Mouse (Mus musculus): Measurements from ENCODE around the gene Vps39. TPM values are rescaled to one million over a fixed set of nuclear protein-coding genes. Genes with fewer than 3 reads are reported as not detected.

Gene Vps39
- total RNA-seq (2012; rRNA removed): 22.4 and 27.1 TPM in 2 replicates

- in situ Hi-C loops (cut with MboI; ENCODE audit: low sequenced_read_pairs in 2 of 2, unreplicated experiment in 2 of 2): no loop called here
- no peak for TF ChIP-seq CHD2 (IDR thresholded peaks at IDR 0.05; ENCODE audit: low read depth, low read length)
- TF ChIP-seq ZNF384 (IDR thresholded peaks at IDR 0.05; ENCODE audit: low read depth, low read length): 0 out of 2 replicates have a peak, but pooled peaks have one; percentile 26
- peak; percentile 53; the same call in 1 of the 2 replicates for TF ChIP-seq HCFC1 (IDR thresholded peaks at IDR 0.05; ENCODE audit: borderline replicate concordance, insufficient read depth, low read length)
- peaks cover 12% of the 10 kb centered on the region for H3K36me3 ChIP-seq (ENCODE audit: control insufficient read depth, insufficient read depth, low read length, poor library complexity, severe bottlenecking)
- no peak within 1 kb of the TSS for H3K27ac ChIP-seq (ENCODE audit: insufficient read depth, low read depth, low read length, poor library complexity, severe bottlenecking)
- H3K4me1 ChIP-seq (ENCODE audit: control insufficient read depth in 2 of 2, insufficient read depth in 2 of 2, low read length in 2 of 2, poor library complexity in 1 of 2): 0 out of 4 replicates have a peak, but pooled peaks cover 0 to 3% of the 10 kb centered on the region in 2 experiments
- H3K9ac ChIP-seq (ENCODE audit: insufficient read depth, low read depth, low read length, poor library complexity, severe bottlenecking): peak within 1 kb of the TSS; percentile 95
- peak; percentile 92 for DNase-seq (ENCODE audit: low read depth, low spot score)
- H3K9me3 ChIP-seq (ENCODE audit: control insufficient read depth, insufficient read depth, low read depth, low read length): no peaks in the 10 kb centered on the region
- peak within 1 kb of the TSS; percentile 99 to 100 for H3K4me3 ChIP-seq (ENCODE audit: insufficient read depth in 1 of 2, low read depth in 1 of 2, low read length in 2 of 2, poor library complexity in 1 of 2, severe bottlenecking in 1 of 2)
Measured at GRCm38 (mm10) chr2:120352682-120353646, at the start of gene Vps39. Gene Vps39 (minus strand): TSS chr2:120353137.

- no peaks in the 10 kb centered on the region for H3K9me3 ChIP-seq (ENCODE audit: control insufficient read depth, insufficient read depth, low read depth, low read length)
- H3K4me3 ChIP-seq (ENCODE audit: insufficient read depth in 1 of 2, low read depth in 1 of 2, low read length in 2 of 2, poor library complexity in 1 of 2, severe bottlenecking in 1 of 2): no peak overlapping the region
- in situ Hi-C loops (cut with MboI; ENCODE audit: low sequenced_read_pairs in 2 of 2, unreplicated experiment in 2 of 2): no loop called here
- no peak for DNase-seq (ENCODE audit: low read depth, low spot score)
- H3K27ac ChIP-seq (ENCODE audit: insufficient read depth, low read depth, low read length, poor library complexity, severe bottlenecking): no peak overlapping the region
- H3K36me3 ChIP-seq (ENCODE audit: control insufficient read depth, insufficient read depth, low read length, poor library complexity, severe bottlenecking): peaks cover 8% of the 10 kb centered on the region
- TF ChIP-seq CHD2 (IDR thresholded peaks at IDR 0.05; ENCODE audit: low read depth, low read length) (no peak), HCFC1 (IDR thresholded peaks at IDR 0.05; ENCODE audit: borderline replicate concordance, insufficient read depth, low read length) (no peak), MAFK (IDR thresholded peaks at IDR 0.05; ENCODE audit: insufficient read depth, low read depth, low read length) (no peak), ZC3H11A (IDR thresholded peaks at IDR 0.05; ENCODE audit: borderline replicate concordance, low read depth, low read length) (no peak), ZNF384 (IDR thresholded peaks at IDR 0.05; ENCODE audit: low read depth, low read length) (no peak)
- peaks cover 0 to 2% of the 10 kb centered on the region in 2 experiments; a peak in 1 of 4 replicates for H3K4me1 ChIP-seq (ENCODE audit: control insufficient read depth in 2 of 2, insufficient read depth in 2 of 2, low read length in 2 of 2, poor library complexity in 1 of 2)
- no peak overlapping the region for H3K9ac ChIP-seq (ENCODE audit: insufficient read depth, low read depth, low read length, poor library complexity, severe bottlenecking)
Measured at GRCm38 (mm10) chr2:120397951-120398350, 45.0 kb upstream of the Vps39 start.

GRCm38 (mm10) chr2:120392406-120392805, 39.5 kb upstream of the Vps39 start:
- no peaks in the 10 kb centered on the region for H3K9me3 ChIP-seq (ENCODE audit: control insufficient read depth, insufficient read depth, low read depth, low read length)
- in situ Hi-C loops (cut with MboI; ENCODE audit: low sequenced_read_pairs in 2 of 2, unreplicated experiment in 2 of 2): no loop called here
- peaks cover 16% of the 10 kb centered on the region for H3K36me3 ChIP-seq (ENCODE audit: control insufficient read depth, insufficient read depth, low read length, poor library complexity, severe bottlenecking)
- H3K27ac ChIP-seq (ENCODE audit: insufficient read depth, low read depth, low read length, poor library complexity, severe bottlenecking): no peak overlapping the region
- H3K9ac ChIP-seq (ENCODE audit: insufficient read depth, low read depth, low read length, poor library complexity, severe bottlenecking): no peak overlapping the region
- no peaks in the 10 kb centered on the region for H3K4me1 ChIP-seq (ENCODE audit: control insufficient read depth in 2 of 2, insufficient read depth in 2 of 2, low read length in 2 of 2, poor library complexity in 1 of 2)
- H3K4me3 ChIP-seq (ENCODE audit: insufficient read depth in 1 of 2, low read depth in 1 of 2, low read length in 2 of 2, poor library complexity in 1 of 2, severe bottlenecking in 1 of 2): no peak overlapping the region
- TF ChIP-seq HCFC1 (IDR thresholded peaks at IDR 0.05; ENCODE audit: borderline replicate concordance, insufficient read depth, low read length) (no peak), ZNF384 (IDR thresholded peaks at IDR 0.05; ENCODE audit: low read depth, low read length) (no peak), MAFK (IDR thresholded peaks at IDR 0.05; ENCODE audit: insufficient read depth, low read depth, low read length) (no peak), CHD2 (IDR thresholded peaks at IDR 0.05; ENCODE audit: low read depth, low read length) (no peak), ZC3H11A (IDR thresholded peaks at IDR 0.05; ENCODE audit: borderline replicate concordance, low read depth, low read length) (no peak)
- no peak for DNase-seq (ENCODE audit: low read depth, low spot score)

GRCm38 (mm10) chr2:120390934-120391333, 38.0 kb upstream of the Vps39 start:
- TF ChIP-seq HCFC1 (IDR thresholded peaks at IDR 0.05; ENCODE audit: borderline replicate concordance, insufficient read depth, low read length) (no peak), MAFK (IDR thresholded peaks at IDR 0.05; ENCODE audit: insufficient read depth, low read depth, low read length) (no peak), CHD2 (IDR thresholded peaks at IDR 0.05; ENCODE audit: low read depth, low read length) (no peak), ZNF384 (IDR thresholded peaks at IDR 0.05; ENCODE audit: low read depth, low read length) (no peak), ZC3H11A (IDR thresholded peaks at IDR 0.05; ENCODE audit: borderline replicate concordance, low read depth, low read length) (no peak)
- H3K9me3 ChIP-seq (ENCODE audit: control insufficient read depth, insufficient read depth, low read depth, low read length): no peaks in the 10 kb centered on the region
- no peaks in the 10 kb centered on the region for H3K4me1 ChIP-seq (ENCODE audit: control insufficient read depth in 2 of 2, insufficient read depth in 2 of 2, low read length in 2 of 2, poor library complexity in 1 of 2)
- in situ Hi-C loops (cut with MboI; ENCODE audit: low sequenced_read_pairs in 2 of 2, unreplicated experiment in 2 of 2): no loop called here
- no peak overlapping the region for H3K4me3 ChIP-seq (ENCODE audit: insufficient read depth in 1 of 2, low read depth in 1 of 2, low read length in 2 of 2, poor library complexity in 1 of 2, severe bottlenecking in 1 of 2)
- no peak for DNase-seq (ENCODE audit: low read depth, low spot score)
- peaks cover 14% of the 10 kb centered on the region for H3K36me3 ChIP-seq (ENCODE audit: control insufficient read depth, insufficient read depth, low read length, poor library complexity, severe bottlenecking)
- H3K27ac ChIP-seq (ENCODE audit: insufficient read depth, low read depth, low read length, poor library complexity, severe bottlenecking): no peak overlapping the region
- no peak overlapping the region for H3K9ac ChIP-seq (ENCODE audit: insufficient read depth, low read depth, low read length, poor library complexity, severe bottlenecking)
